Mouse (Mus musculus): ENCODE results near the gene Alkal2.

Alkal2 gene

DNA sequence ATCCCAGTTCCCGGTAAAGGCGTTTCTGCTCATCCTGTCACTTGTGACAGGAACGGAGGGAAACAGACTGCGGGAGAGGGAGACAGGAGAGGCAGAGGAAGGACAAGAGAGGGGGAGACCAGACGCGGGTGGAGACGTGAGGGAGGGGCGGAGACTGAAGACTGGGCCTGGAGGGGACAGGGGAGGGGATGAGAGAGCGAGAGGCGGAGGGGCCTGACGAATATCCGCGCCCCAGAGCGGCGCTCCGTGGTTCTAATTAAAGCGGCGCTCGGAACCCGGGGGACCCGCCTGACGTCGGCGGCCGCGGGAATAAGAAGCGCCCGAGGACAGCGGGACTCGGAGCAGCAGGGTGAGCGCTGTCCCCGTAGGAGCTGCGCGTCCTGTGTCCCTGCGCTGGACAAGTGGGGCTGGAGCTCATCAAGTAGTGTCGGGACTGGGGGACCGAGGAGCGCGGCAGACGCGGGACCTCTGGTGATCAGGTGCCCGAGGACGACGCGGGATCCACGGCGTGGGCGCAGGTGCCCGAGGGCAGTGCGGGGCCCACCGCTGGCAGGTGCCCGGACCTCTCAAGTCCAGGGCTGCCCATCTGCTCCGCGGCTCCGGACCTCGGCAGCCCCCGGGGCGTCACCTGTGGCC is at the start of gene Alkal2:
Gene Alkal2 (plus strand): TSS at position 337 of the 636 bp plus-strand sequence.
- peak in 1 of 2 experiments; percentile 30 for DNase-seq

DNA sequence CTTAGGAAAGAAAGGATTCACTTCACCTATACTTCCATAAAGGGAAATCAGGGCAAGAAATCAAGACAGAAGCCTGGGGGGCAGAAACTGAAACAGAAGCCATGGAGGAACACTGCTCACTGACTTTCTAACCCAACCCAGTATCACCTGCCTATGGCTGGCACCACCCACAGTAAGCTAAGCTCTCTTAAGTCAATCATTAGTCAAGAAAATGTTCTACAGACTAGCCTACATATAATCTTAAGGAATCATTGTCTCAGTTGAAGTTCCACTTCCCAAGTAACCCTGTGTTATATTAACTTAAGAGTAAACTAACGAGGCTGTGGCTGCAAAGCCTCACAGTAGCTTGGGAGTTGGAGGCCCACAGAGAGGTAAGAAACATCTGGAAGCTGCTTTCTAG is 35.6 kb upstream of the Alkal2 start:
- DNase-seq = no peak

DNA sequence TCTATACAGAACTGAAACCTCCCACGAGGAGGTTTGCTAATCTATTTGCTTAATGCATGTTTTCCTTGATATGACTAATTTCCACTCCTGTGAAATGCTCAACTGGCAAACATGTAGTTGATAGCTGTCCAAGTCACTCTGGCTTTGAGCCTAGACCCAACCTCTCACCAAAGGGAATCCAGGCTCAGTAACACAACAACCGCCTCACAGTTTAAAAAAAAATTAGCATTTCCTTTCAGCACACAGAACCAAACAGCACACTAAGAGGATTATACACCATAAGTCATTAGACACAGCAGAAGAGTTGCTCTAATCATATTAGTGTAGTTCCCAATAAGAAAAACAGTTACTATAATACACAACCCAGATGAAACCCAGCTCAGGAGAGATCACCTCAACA is 33.2 kb upstream of the Alkal2 start:
- peak; percentile 68 to 79 for DNase-seq

DNA sequence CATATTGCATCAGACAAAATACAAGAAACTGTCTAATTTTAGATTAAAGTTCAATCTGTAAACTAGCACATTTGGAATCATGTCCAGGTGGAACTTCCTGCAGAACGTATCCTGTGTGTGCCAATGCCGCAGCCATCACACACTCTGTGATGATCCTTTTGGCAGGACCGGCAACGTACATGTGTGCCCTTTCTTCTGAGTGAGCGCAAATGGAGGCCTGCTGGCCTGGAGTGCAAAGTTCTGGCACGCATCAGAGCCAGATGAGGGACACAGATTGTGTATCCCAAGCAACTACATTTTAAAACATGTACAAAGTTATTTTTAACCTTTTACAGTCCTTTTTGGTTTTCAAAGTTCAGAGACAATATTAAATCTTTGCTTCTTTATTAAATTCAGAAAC is 32.3 kb upstream of the Alkal2 start:
- DNase-seq = peak; percentile 53 to 58

DNA sequence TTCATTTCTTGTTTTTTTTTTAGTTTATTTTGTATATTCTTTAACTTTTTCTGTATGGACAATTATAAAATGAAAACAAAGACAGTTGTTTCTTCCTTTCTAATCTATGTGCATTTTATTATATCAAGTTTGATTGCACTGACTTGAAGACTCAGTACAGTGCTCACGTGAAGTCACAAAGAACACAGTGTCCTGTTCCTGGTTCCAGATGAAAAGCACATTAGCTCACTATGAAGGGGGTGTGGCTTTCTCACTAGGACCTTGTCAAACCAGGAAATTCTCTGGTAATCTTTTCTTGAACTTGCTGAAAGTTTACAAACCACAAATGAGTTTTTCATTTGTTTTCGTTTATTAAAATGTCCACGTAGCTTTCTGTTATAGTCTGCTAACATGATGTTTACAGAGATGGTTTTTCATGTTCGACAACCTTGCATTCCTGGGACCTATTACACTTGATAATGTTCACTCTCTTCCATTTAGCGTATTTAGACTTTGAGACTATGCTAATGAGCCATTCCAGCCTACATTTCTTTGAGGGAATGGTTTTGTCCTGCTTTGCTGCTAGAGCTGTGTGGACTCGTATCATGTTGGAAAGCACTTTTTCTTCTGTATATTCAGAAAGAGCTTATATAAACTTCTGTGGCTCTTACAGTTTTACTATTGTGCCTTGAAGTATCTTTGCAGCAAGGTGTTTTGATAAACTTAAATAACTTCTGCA is 28.5 kb upstream of the Alkal2 start:
- no peak for DNase-seq

GRCm38 (mm10) chr12:30856172-30856571 is 27.9 kb upstream of the Alkal2 start:
- DNase-seq = no peak

DNA sequence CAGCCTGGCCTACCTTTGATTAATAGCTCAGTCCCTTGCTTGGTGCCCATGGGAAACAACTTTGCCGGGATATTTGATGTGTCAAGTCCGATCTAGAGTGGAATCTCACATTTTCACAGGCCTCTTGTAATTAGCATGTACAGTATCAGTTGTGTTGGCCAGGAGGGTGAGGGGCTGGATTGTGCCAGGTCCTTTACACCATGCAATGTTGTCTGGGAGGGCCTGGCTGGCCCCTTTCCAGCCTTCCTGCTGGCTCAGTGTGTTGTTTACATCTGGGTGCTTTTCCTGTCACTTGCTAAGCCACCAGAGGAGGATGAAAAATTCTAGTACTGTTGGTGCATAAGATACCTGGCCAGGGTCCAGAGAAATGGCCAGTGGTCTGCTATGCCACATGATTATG is 19.8 kb upstream of the Alkal2 start:
- DNase-seq = no peak

DNA sequence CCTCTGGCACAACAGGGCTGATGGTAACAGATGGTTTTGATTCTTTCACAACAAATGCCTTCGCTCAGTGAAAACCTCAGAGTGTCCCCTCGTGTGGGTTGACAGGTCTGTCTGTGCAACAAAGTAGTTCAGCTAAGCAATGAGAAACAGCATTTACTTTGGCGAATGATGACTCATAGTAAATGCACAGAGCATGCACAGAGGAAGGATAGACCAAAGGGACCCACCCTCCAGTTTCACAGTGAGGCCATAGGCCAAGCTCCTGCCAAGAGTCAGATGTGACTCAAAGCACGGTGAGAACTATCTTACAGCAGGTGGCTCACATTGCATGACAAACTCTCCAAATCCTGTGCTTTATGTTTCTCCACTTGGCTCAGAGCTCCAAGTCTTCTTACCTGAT is 18.3 kb upstream of the Alkal2 start:
- DNase-seq = no peak

DNA sequence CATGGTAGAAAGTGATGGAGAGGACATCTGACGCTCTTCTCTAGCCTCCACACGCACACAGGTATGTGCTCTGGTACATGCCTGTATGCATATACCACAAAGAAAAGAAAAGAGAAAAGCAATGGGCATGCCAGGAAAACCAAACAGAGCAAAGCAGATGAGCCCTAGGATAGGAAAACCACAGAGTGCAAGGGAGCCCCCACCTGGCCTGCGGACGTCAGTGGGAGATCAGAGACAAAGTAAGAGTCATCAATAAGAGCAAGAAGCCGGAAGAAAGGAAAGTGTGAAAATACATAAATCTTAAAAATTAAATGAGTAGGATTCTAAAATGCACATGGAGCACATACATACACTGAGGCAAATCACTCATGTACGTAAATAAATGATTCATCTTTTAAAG is 4.7 kb upstream of the Alkal2 start:
- DNase-seq = no peak

- no peak for DNase-seq
Observed at GRCm38 (mm10) chr12:30883592-30883985, 533 bp upstream of the Alkal2 start.

- DNase-seq = no peak
Observed at GRCm38 (mm10) chr12:30884622-30885230, 604 bp downstream of the Alkal2 start.

GRCm38 (mm10) chr12:30885891-30886290 is 1.8 kb downstream of the Alkal2 start:
- no peak for DNase-seq

DNA sequence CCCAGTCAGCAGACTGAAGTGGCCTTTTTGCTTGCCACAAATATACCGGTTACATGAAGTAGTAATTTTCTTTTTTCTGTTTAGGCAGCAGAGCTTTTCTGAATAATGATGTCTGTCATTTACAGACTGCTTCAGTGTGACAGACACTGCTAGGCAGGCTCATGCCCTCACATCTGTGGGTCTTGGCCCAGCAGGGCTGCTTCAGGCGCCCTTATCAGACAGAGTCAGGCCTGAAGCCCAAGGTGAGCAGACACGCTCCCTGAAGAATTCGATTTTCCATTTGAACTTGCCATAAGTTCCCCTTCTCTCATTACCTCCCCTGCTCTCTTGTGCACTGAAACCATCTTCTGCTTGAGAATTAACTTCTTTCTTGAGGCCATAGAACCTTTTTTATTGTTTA is 3.9 kb downstream of the Alkal2 start:
- no peak for DNase-seq

- DNase-seq = peak; percentile 66 to 82
Observed at GRCm38 (mm10) chr12:30890067-30890466, 5.9 kb downstream of the Alkal2 start.

DNA sequence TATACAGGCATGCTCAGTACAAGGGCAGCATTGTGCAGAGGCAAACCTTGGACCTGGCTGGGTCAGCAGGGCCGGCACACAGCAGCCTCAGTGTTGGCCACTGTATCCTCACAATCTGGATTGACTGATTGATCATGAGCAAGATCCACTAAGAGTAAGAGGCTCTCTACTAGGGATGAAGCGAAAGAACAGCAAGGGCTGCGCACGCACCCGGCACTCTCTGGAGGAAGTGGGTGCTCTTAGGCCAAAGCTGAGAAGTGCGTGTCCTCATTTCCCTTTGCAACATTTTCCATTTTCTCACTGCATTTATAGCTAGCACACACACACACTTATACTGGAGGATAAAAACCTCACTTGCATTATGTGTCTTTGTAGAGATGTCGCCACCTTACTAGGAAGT is 7.3 kb downstream of the Alkal2 start:
- no peak for DNase-seq

GRCm38 (mm10) chr12:30897039-30897438 is 12.9 kb downstream of the Alkal2 start:
- no peak for DNase-seq

DNA sequence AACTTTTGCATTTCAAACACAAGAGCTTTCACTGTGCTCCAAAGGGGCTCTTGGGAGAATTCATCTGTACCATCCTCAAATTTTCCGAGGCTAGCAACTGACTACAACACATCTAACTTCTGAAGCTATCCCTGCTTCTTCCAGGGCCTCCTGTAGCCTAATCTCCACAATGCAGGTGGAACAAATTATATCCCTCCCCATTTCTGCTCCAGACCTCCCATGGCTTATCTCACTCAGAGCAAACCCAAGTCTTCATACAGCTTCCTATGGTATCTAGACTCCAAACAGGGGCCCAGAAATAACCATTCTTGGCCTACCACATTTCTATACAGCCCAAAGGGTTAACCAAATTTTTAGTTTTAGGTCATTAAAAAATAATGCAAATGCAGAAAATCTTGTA is 24.5 kb downstream of the Alkal2 start:
- no peak for DNase-seq

- DNase-seq = no peak
Observed at GRCm38 (mm10) chr12:30909881-30910280, 25.8 kb downstream of the Alkal2 start.

DNA sequence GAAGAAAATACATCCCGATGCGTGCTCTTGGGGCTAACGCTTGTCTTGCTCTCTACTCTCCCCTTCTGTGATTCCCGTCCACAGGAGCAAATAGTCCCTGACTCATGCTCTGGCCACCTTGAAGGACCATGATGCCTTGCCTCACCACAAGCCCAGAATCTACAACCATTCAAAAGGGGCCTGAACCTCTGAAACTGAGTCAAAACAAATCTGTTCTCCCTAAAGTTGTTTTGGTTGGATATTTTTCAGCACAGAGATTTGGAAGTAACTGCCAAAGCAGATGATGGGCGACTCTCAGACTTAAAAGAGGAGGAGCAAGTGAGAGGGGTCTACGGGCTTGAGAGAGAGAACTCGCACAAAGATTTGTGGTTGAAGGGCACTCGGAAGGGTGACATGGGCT is 26.7 kb downstream of the Alkal2 start:
- DNase-seq = peak in 1 of 2 experiments; percentile 19

- peak; percentile 96 to 99 for DNase-seq
Observed at GRCm38 (mm10) chr12:30911261-30912047, 27.3 kb downstream of the Alkal2 start, which contains the start of the genes Acp1 and Sh3yl1. Gene Acp1 (minus strand): TSS chr12:30911589. Gene Sh3yl1 (plus strand): TSS chr12:30911668.

DNA sequence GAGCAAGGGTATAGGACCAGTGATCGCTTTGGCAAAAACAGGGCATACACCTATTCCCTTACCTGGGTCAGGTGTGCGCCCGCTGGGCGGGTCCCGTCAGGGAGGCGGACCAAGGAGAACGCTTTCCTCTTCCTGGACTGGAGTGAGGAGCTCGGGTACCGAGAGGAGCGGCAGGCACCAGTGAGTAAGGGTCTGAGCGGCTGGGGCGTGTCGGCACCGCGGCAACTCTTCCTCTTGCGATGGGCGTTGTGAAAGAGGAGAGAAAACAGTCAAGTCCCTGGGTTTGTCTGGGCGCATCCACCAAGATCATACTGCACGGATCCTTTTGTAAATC is 27.9 kb downstream of the Alkal2 start:
- DNase-seq = peak; percentile 68 to 70

DNA sequence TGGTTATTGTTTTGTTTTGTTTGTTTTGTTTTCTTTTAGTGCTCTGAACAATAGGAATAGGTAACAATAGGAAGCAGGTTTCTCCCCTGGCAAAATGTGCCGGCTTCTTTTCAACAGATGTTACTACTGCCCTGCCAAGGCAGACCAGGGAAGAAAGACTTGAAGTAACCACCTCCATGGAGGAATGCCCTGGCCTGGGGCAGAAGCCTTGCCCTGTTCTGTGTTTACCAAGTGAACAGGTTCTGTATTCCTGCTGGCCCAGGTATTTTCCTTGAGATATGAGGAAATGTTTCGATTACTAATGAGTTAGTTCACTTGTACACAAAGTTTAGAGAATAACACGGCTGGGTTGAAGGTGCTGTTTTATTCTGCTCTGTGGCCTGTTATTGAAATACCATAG is 28.7 kb downstream of the Alkal2 start:
- no peak for DNase-seq

GRCm38 (mm10) chr12:30922401-30922800 is 38.3 kb downstream of the Alkal2 start:
- no peak for DNase-seq

All from cerebellum, postnatal 25 days (tissue).